Mouse (Mus musculus) heart, embryonic 12.5 days (tissue): Measurements from ENCODE around the gene Pdcd5. TPM values are rescaled to one million over a fixed set of nuclear protein-coding genes. Genes with fewer than 3 reads are reported as not detected.

Source experiments
- ATAC-seq: fragments of 200-750 bp; cut with Nextera tagmentation; 2 replicates; pipeline ENCODE4 v1.8.0; 2017; ENCODE audit warnings: moderate TSS enrichment, moderate library complexity; ENCODE audit not compliant: insufficient number of reproducible peaks, low FRiP score
- H3K27ac ChIP-seq: fragments of 300-500 bp; sonication (generic); 2 replicates; pipeline ENCODE4 v1.5.1; 2016; ENCODE audit warnings: mild to moderate bottlenecking, moderate library complexity; ENCODE audit not compliant: poor library complexity, severe bottlenecking
- H3K27me3 ChIP-seq: fragments of 300-500 bp; sonication (generic); replicated peaks from 2 replicates; pipeline ENCODE4 v1.6.1; 2016; ENCODE audit warnings: mild to moderate bottlenecking, moderate library complexity
- H3K36me3 ChIP-seq: fragments of 300-500 bp; sonication (generic); 2 replicates; pipeline ENCODE4 v1.6.1; 2016; ENCODE audit warnings: mild to moderate bottlenecking, moderate library complexity
- H3K4me1 ChIP-seq: fragments of 300-500 bp; sonication (generic); replicated peaks from 2 replicates; pipeline ENCODE4 v1.6.1; 2016; ENCODE audit warnings: mild to moderate bottlenecking
- H3K4me2 ChIP-seq: fragments of 300-500 bp; sonication (generic); 2 replicates; pipeline ENCODE4 v1.6.1; 2016; ENCODE audit warnings: mild to moderate bottlenecking, moderate library complexity
- H3K4me3 ChIP-seq: fragments of 300-500 bp; sonication (generic); 2 replicates; pipeline ENCODE4 v1.5.1; 2016; ENCODE audit warnings: mild to moderate bottlenecking
- H3K9ac ChIP-seq: fragments of 300-500 bp; sonication (generic); 2 replicates; pipeline ENCODE4 v1.6.1; 2016; ENCODE audit warnings: mild to moderate bottlenecking, moderate library complexity
- H3K9me3 ChIP-seq: fragments of 300-500 bp; sonication (generic); replicated peaks from 2 replicates; pipeline ENCODE4 v1.6.1; 2016; ENCODE audit warnings: mild to moderate bottlenecking, moderate library complexity
- WGBS: fragments of 180-500 bp; shearing (Covaris S2); methylation state at CpG from one replicate; pipeline ENCODE4 v1.1.7; 2016; 5-methylcytosine and 5-hydroxymethylcytosine counted together
- polyA plus RNA-seq: library from polyadenylated mRNA; unstranded; fragments of >200 nt; fragmentation: Nextera tagmentation; extraction: Ambion mirVana; gene quantifications from 2 replicates; pipeline ENCODE4 v1.2.1, GENCODE M21; 2016

Pdcd5 gene
- polyA plus RNA-seq, 1 experiment from 2014 or later = 293 TPM

DNA sequence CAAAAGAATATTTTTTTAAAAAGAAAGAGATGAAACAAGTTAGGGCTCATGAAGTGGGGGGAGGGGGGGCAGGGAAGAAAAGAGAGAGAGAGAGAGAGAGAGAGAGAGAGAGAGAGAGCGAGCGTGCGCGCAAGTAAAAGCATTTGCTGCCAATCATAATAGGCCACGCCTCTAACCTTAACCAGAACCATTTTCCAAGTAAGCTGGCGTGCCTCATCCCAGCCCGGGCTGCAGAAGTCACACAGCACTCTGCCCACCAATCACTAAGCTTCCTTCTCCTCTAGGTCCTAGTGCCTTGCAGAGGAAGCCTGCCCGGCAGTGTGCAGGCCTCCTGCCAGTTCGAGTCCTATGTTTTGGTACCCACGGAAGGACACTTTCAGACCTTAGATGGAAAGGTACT, 47.3 kb downstream of the Pdcd5 start:
- WGBS = 93% methylated on average over 10 of the region's 10 CpGs
- Histone ChIP-seq H3K4me3 (no peak overlapping the region), H3K9ac (no peak overlapping the region), H3K27ac (no peak overlapping the region), H3K27me3 (no peaks in the 10 kb centered on the region), H3K4me1 (0 out of 2 replicates have a peak, but pooled peaks cover 3% of the 10 kb centered on the region), H3K4me2 (no peak overlapping the region), H3K9me3 (no peaks in the 10 kb centered on the region), H3K36me3 (peaks cover 50% of the 10 kb centered on the region)
- no peak for ATAC-seq

DNA sequence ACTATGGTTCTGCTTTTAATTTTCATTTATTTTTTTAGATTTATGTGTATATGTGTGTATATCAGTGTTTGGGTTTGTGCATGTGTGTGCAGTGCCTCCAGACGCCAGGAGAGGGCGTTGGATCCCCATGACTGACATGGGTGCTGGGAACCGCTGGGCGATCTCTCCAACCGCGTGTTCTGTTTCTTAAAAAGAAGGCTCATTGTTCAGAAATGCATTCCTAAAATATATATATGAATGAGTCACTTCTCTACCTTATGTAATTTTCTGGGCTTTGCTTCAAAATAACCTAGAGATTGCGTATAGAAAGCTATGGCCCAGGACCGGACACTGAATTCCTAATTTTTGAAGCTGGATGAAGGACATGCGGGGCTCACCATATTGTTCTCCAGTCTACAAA, 47.8 kb downstream of the Pdcd5 start:
- Histone ChIP-seq H3K4me3 (no peak overlapping the region), H3K27ac (no peak overlapping the region), H3K27me3 (no peaks in the 10 kb centered on the region), H3K4me1 (0 out of 2 replicates have a peak, but pooled peaks cover 3% of the 10 kb centered on the region), H3K4me2 (no peak overlapping the region), H3K9me3 (no peaks in the 10 kb centered on the region), H3K36me3 (peaks cover 55% of the 10 kb centered on the region), H3K9ac (no peak overlapping the region)
- ATAC-seq = no peak
- 89% methylated on average over 9 of the region's 9 CpGs for WGBS

DNA sequence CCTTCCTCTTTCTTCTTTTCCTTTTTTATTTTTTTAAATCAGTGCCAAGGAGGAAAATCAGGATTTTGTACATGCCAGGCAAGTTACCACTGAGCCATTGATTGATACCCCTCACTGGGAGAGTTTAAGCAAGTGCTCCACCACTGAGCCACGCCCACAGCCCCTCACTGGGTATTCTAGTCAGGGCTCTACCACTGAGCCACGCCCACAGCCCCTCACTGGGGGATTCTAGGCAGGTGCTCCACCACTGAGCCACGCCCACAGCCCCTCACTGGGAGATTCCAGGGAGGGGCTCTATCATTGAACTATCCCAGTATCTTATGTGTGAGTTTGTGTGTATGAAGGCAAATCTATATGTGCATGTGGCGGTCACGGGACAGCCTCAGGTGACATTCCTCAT, 53.0 kb downstream of the Pdcd5 start:
- Histone ChIP-seq H3K27ac (no peak overlapping the region), H3K27me3 (no peaks in the 10 kb centered on the region), H3K36me3 (peaks cover 59% of the 10 kb centered on the region), H3K4me2 (no peak overlapping the region), H3K9me3 (no peaks in the 10 kb centered on the region), H3K4me3 (no peak overlapping the region), H3K9ac (no peak overlapping the region), H3K4me1 (0 out of 2 replicates have a peak, but pooled peaks cover 3% of the 10 kb centered on the region)
- no peak for ATAC-seq
- 93% methylated on average over 5 of the region's 5 CpGs for WGBS

Other genes with a start within 250 kb of the Pdcd5 start
- 0.59 and 0.73 TPM in 2 replicates for gene Slc7a9, start 198.7 kb downstream of the Pdcd5 start, polyA plus RNA-seq
- gene Tdrd12, start 109.8 kb downstream of the Pdcd5 start, polyA plus RNA-seq = 0.37 and 0.82 TPM in 2 replicates
- 84.5 and 85.0 TPM in 2 replicates for gene Nudt19, start 91.2 kb downstream of the Pdcd5 start, polyA plus RNA-seq
- gene Rgs9bp, start 61.9 kb downstream of the Pdcd5 start, polyA plus RNA-seq = 0.82 TPM in 2 replicates
- 22.1 and 23.6 TPM in 2 replicates for gene Ankrd27, start 61.3 kb downstream of the Pdcd5 start, polyA plus RNA-seq
- 12.2 and 14.2 TPM in 2 replicates for gene Dpy19l3, start 106.9 kb upstream of the Pdcd5 start, polyA plus RNA-seq
- gene Zfp507, start 155.5 kb upstream of the Pdcd5 start, polyA plus RNA-seq = 15.0 and 17.6 TPM in 2 replicates